Mouse (Mus musculus): ENCODE measurements around the gene Txndc12. TPM values are rescaled to one million over a fixed set of nuclear protein-coding genes. Genes with fewer than 3 reads are reported as not detected.

Gene Txndc12
- total RNA-seq, 2 experiments from 2014 or later = 10.7 to 11.9 TPM

DNA sequence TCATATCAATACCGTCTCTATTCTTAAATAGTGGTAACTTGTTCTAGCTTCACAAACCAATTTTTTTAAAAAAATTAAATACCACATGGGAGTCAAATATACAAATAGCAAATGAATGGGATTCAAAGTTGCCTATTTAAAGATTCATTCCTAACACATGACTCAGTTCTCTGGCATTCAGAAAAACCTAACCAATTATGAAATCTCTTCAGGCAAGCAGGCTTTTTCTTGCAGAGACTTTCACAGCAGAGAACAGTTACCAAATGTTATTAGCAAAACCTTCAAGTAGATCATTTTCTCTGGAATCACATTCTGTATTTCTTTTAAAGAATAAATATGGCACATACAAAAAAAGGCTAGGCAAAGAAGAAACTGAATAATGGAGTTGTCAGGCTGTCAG lies 3.7 kb upstream of the Txndc12 start:
- no peak for DNase-seq
- TF ChIP-seq CTCF (IDR thresholded peaks at IDR 0.05) = no peak
- no peak overlapping the region for H3K4me3 ChIP-seq
- intact Hi-C loops (cut with DNase I) = no loop called here
- H3K27ac ChIP-seq = no peak overlapping the region

DNA sequence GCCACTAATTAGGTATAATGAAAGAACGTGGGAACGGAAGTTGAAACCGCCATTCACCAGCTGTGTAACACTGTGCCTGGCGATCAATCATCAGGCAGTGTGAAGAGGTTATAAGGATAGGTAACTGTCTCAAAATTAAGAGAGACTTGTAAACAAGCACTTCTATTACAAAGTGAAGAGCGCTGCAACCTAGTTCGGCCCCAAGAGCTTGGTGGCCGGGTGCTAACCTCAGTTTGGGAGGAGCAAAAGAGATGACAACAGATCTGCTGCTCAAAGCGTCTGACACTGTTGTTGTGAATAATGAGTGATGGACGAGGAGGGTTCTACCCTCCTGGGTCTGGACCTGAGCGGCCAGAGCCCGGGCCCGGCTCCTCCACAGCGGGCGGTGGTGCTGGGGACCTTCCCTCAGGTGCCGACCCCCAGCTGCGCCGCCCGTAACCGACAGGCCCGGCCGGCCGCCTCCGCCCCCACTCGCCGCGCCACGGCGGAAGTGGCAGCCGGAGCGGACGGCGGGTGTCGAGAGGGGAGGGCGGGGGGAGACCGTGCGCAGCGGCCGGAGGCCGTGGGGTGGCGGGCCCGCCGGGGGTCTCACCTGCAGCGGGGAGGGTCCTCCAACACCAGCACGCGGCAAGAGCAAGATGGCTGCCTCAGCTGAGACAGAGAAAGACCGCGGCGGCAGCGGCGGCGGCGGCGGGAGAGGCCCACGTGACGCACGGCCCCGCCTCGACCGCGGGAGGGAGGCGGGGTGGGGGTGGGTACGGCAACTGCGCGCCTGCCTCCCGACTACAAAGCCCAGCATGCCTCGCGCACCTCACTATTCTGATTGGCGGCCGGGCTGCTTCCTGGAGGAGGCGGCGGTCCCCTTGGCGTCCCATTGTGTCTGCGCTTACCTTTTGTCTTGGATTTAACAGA lies 1.2 kb upstream of the Txndc12 start, which contains the start of gene Btf3l4:
Gene Btf3l4 (minus strand): TSS at position 699 of the 912 bp plus-strand sequence.
- peak; percentile 94 for DNase-seq
- intact Hi-C loops (cut with DNase I) = loop anchor here (1.0 kb wide), 1 partner anchor 14 kb away; the partner anchor contains the start of gene Kti12
- peak within 1 kb of the TSS; percentile 90 for H3K4me3 ChIP-seq
- peak within 1 kb of the TSS; percentile 94 for H3K27ac ChIP-seq
- TF ChIP-seq CTCF (IDR thresholded peaks at IDR 0.05) = no peak

DNA sequence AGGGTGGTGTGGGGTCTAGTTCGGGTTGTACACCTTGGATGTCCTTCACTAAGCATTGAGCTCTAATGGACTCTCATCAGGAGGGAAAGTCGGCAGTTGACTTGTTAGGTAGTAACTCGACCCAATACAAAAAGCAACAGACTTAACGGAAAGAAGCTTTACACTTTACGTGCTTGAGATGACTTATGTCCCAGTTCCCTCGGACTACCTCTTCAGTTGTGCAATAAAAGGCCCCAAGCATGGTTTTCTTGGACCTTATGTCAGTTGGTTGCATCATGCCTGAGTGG lies 630 bp upstream of the Txndc12 start:
- no peak for DNase-seq

DNA sequence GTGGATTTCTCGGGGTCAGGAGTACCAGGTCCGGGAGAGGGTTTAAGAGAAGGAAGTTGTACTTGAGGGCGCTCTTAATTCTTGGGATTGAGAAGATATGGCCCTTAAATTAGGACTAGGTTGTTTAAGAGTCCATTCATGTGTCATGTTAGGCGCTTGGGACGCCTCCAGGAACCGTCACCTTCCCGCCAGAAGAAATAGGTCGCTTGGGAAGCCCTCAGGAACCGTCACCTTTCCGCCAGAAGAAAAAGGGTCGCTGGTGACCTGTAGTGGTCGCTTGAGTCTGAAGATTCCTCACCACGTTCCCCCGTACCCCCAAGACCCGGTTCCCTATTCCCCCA lies 540 bp downstream of the Txndc12 start:
- intact Hi-C loops (cut with DNase I) = no loop called here
- peak; percentile 23 for DNase-seq
- H3K27ac ChIP-seq = peak overlapping the region; percentile 94

More for the DNA sequence above, 630 bp upstream of the Txndc12 start:
- H3K4me3 ChIP-seq = peak overlapping the region; percentile 90
- intact Hi-C loops (cut with DNase I) = loop anchor here (1.0 kb wide), 1 partner anchor 14 kb away; the partner anchor contains the start of gene Kti12
- peak overlapping the region; percentile 94 for H3K27ac ChIP-seq
- TF ChIP-seq CTCF (IDR thresholded peaks at IDR 0.05) = no peak

DNA sequence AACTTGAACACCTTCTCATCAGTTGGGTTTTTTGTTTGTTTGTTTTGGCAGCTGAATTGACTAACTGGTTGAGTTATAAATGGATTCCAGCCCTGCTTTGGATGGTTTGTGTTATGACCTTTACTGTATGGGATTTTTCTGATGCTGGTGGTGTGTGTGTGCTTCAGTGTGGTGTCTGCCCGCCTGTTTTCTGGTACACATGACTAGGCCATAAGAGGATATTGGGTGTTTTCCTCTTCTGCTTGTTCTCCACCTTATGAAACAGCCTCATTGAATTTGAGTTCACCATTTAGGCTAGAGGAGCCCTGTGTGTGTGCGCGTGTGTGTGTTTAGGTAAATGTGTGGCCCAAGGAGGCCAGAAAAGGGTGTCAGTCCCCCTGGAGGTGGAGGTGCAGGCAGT lies 1.1 kb downstream of the Txndc12 start:
- H3K4me3 ChIP-seq = peak overlapping the region; percentile 90
- TF ChIP-seq CTCF (IDR thresholded peaks at IDR 0.05) = no peak
- intact Hi-C loops (cut with DNase I) = no loop called here
- H3K27ac ChIP-seq = peak overlapping the region; percentile 94
- DNase-seq = no peak

More for the DNA sequence above, 540 bp downstream of the Txndc12 start:
- TF ChIP-seq CTCF (IDR thresholded peaks at IDR 0.05) = no peak
- peak overlapping the region; percentile 90 for H3K4me3 ChIP-seq

DNA sequence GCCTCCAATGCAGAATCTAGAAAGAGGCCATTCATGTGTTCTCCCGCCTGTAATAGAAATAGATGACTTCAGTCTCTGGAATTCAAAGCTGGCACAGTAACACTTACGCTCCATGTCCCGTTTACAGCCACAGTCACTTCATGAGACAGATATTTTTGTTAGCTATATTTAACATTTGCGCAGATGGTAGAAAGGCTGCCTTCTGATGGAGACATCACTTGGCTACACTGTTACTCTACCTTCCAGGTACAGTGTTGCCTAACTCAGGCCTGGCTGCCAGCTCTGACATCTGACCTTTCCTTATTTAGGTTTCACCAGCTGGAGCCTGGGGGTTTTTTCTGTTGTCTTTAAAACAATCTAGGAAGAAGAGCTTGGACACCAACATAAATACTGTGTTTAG lies 3.6 kb downstream of the Txndc12 start:
- Histone ChIP-seq H3K27ac (peak overlapping the region; percentile 73), H3K4me3 (no peak overlapping the region; the same call in 1 of the 2 replicates)
- intact Hi-C loops (cut with DNase I) = no loop called here
- DNase-seq = peak; percentile 67
- TF ChIP-seq CTCF (IDR thresholded peaks at IDR 0.05) = no peak

DNA sequence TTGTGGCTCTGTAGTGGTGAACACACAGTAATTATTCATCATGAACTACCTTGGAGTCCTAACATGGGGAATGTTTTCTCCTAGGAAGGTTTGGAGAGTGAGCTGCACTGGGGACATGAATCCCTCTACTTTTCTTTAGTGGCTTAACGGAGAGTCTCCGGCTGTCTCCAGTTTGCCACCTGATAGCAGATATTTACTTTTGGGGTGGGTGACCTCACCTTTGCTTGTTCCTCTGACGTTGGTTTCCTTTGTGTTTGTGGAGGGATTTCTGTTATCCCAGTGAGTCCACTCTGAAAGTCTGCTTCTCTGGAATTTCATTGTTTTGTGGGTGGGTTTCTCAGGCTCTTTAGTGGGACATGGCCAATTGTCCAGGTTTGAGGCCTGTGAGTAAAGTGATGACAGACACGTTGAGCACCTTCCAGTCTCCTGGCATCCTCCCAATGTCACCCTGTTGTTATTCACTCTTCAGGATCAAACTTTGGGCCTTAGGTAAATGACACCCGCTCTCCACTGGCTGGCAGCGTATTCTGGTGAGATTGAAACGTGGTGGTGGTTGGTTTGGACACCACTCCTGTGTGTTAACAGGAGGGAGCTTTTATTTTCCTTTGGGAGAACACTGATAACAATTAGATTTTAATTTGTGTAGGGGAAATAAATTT lies 7.6 kb downstream of the Txndc12 start:
- Histone ChIP-seq H3K27ac (no peak overlapping the region), H3K4me3 (no peak overlapping the region)
- intact Hi-C loops (cut with DNase I) = no loop called here
- DNase-seq = no peak
- no peak for TF ChIP-seq CTCF (IDR thresholded peaks at IDR 0.05)

DNA sequence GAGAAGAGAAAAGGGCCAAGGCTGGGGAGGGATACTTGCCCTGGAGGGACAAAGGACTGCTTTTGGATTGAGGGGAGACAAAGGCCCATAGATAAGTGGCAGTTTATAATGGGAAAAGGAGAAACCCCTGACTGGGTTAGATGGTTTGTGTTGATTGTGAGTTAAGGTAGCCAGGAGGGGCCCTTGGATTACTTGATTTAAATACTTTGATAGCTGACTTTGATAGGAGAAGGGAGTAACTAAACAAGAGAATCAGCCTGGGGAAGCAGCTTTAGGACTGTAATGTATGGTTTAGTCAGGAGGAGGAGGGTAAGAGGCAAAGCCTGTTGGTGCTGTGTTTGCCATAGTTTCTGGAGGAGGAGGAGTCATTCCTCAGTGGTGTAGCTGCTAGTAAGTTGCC lies 8.9 kb downstream of the Txndc12 start:
- intact Hi-C loops (cut with DNase I) = no loop called here
- DNase-seq = no peak
- no peak overlapping the region for H3K27ac ChIP-seq
- TF ChIP-seq CTCF (IDR thresholded peaks at IDR 0.05) = no peak
- no peak overlapping the region for H3K4me3 ChIP-seq

DNA sequence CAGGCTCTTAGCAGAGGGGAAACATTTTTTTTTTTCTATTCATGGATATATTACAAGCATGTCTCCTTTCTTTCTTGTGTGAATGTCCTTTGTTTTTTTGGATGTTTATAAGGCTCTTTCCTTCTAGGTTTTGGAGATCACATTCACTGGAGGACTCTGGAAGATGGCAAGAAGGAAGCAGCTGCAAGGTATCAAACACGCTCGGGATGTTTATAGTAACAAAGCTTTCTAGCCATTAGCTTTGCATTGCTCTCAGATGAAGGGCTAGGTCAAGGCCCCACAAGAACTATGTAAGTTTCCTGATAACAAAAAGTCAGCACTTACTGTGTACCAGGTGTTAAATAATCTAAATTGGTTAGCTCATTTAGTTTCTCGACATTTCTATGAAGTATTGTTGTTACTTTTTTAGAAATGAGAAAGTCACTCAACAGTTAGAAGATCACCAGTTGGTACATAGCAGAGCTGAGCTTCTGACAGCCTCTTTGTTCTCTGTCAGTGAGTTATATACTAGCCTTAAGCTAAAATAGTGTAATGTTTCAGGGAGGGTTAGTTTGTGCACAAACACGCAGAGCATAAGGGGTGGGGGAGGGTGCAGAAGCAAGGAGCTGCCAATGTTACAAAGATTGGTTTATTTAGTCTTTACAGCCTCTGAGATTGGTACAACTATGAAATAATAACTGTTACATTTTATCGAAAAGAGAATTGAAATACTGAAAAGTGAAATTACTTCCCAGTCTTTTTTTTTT lies 11.6 kb downstream of the Txndc12 start:
- DNase-seq = no peak
- intact Hi-C loops (cut with DNase I) = no loop called here
- no peak overlapping the region for H3K4me3 ChIP-seq
- H3K27ac ChIP-seq = no peak overlapping the region
- no peak for TF ChIP-seq CTCF (IDR thresholded peaks at IDR 0.05)

DNA sequence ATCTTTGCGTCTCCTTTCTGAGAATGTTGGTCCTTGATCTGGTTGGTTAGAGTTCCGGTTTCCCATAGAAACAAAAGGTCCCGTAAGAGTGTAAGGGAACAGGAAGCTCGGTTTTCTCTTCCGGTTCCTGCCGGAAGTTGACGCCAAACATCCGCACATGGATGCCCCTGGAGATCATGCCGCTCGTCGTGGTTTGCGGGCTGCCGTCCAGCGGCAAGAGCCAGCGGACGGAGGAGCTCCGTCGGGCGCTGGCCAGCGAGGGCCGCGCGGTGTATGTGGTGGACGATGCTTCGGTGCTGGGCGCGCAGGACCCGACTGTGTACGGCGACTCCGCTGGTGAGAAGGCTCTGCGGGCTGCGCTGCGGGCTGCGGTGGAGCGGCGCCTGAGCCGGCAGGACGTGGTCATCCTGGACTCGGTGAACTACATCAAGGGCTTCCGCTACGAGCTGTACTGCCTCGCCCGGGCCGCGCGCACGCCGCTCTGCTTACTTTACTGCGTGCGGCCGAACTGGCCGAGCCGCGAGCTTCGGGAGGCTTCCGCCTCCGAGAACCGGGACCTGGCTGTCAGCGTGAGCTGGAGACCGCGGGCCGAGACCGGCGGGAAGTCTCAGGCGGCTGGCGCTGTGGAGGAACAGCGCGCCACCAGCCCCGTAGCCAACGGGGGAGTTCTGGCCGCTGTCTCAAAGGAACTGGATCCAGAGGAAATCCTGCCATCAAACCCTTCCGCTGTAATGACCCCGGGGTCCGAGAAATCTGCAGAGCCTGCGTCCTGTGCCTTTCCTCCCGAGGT lies 13.5 kb downstream of the Txndc12 start, which contains the start of gene Kti12:
Gene Kti12 (plus strand): TSS at position 71 of the 790 bp plus-strand sequence.
- Histone ChIP-seq H3K27ac (peak within 1 kb of the TSS; percentile 89), H3K4me3 (peak within 1 kb of the TSS; percentile 98)
- peak; percentile 91 for DNase-seq
- intact Hi-C loops (cut with DNase I) = loop anchor here (1.0 kb wide), 1 partner anchor 15 kb away; the partner anchor contains the start of gene Btf3l4
- TF ChIP-seq CTCF (IDR thresholded peaks at IDR 0.05) = no peak

DNA sequence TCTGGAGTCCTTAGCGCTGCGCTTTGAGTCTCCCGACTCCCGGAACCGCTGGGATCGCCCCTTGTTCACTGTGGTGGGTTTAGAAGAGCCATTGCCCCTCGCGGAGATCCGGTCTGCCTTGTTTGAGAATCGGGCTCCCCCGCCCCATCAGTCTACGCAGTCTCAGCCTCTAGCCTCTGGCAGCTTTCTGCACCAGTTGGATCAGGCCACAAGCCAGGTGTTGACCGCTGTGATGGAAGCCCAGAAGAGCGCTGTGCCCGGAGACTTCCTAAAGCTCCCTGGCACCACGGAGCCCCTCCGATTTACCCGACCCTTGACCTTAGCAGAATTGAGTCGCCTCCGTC lies 14.1 kb downstream of the Txndc12 start, which contains the start of gene A730015C16Rik:
Gene A730015C16Rik (minus strand): TSS at position 115 of the 344 bp plus-strand sequence.
- no peak for TF ChIP-seq CTCF (IDR thresholded peaks at IDR 0.05)
- Histone ChIP-seq H3K27ac (peak within 1 kb of the TSS; percentile 89), H3K4me3 (peak within 1 kb of the TSS; percentile 98)
- intact Hi-C loops (cut with DNase I) = no loop called here
- peak; percentile 68 for DNase-seq

DNA sequence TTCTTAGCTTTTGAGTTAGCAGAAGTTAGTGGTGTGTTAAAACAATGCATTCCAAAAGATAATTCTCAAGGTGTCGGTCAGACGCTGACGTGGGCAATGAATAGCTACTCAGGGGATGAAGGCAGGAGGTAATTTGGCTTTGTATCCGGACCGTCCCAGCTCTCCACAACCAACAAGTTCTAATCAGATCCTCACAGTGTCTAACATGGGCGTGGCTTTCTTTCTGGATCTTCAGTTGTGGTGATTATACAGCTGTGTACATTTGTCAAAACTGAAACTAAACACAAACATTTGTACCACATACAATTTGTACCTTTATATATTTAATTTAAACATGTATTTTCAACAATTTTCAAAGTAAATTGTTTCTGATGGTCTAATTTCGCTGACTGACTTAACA lies 32.4 kb downstream of the Txndc12 start:
- intact Hi-C loops (cut with DNase I) = no loop called here
- TF ChIP-seq CTCF (IDR thresholded peaks at IDR 0.05) = no peak
- Histone ChIP-seq H3K4me3 (no peak overlapping the region), H3K27ac (no peak overlapping the region)
- DNase-seq = no peak

Measured in gastrocnemius, adult 2 months (tissue).